Mouse (Mus musculus) CH12F3 (cell line): Measurements from ENCODE around the gene Ptpn6.

Source experiments
- in situ Hi-C: fragments of 300-500 bp; cut with MboI; formaldehyde crosslinking; loops from 2 replicates; pipeline ENCODE4 v1.14.3; 2020; ENCODE audit warnings: low sequenced_read_pairs

The Ptpn6 gene

GRCm38 (mm10) chr6:124755831-124756595, 17.5 kb upstream of the Ptpn6 start, which contains the start of the genes Gm45234 and Atn1:
TSS of gene Gm45234 (minus strand) at chr6:124756021.
TSS of gene Atn1 (minus strand) at chr6:124756524.
- in situ Hi-C loops: no loop called here

DNA sequence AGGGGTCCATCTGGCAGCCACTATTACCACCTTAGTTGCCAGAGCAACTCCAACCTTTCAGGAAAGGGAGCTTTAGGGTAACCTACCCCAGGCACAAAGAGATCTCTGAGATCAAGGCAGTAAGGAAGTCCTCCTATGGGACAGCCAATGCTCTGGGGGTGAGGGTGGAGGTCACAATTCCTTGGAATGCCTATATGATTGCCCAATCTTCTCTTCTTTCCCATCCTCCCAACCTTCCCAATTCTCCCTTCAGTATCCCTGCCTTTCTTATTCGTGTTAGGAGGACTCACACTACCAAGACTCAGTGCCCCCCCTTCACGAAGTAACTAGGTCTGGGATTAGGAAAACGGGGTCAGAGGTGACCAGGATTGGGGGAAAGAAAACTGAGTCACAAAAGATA, 16.8 kb upstream of the Ptpn6 start:
- in situ Hi-C loops: no loop called here

DNA sequence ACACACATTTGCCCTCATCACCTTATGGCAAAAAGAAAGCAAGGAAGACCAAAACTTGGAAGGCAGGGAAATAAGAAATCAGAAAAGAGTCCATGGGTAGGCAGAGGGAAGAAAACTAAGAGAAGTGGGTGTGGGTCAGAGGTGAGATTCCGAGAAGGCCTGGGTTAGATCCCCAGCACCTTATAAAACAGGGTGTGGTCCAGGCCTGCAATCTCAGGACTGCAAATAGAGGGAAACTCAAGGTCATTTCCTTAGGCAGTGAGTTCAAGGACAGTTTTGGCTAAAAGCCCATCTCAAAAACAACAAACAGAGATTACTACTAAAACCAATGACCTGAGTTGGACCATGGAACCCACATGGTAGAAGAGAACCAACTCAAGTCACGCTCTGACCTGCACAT, 15.3 kb upstream of the Ptpn6 start:
- in situ Hi-C loops: no loop called here

GRCm38 (mm10) chr6:124750405-124750804, 11.9 kb upstream of the Ptpn6 start:
- in situ Hi-C loops: no loop called here

DNA sequence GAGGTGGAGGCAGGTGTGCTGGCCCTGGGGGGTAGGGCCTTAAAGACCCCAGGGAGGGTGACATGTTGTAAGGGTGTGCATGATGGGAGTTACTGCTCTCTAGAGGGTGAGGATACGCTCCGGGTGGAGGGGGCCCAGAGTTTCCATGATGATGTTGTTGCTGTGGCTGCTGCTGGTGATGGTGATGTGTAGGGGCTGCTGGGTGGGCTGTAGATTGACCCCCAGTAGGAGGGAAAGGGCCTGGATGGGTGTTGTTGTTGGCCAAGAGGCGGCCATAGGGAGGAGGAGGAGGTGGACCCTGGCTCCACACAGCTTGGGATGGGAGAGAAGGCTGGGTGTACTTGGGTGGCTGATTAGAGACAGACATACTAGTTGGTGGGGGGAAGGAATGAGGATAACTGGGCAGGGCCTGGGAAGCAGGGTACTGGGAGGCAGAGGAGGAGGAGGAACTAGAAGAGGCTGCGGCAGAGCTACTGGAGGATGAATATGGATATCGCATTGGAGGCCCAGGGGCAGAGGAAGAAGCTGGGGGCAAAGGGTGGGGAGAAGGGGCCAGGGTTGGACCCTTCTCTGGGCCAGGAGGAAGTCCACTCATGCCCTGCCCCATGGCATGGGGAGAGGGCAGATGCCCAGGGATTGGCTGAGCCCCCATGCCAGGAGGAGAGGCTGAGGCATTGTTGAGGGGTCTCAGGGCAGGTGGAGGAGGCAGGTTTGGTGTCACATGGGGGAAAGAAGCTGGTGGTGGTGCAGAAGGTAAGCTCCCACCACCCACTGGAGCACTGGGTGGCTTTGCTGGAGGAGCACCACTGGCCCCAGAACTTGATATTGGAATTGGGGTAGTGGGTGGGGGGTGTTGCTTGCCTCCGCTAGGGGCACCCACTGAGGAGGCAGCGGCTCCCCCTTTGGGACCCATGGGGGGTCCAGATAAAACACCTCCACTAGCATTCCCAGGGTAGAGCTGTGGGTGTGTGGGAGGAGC, 8.4 kb upstream of the Ptpn6 start:
- in situ Hi-C loops: no loop called here

- in situ Hi-C loops: no loop called here
Measured at GRCm38 (mm10) chr6:124746296-124746605, 7.7 kb upstream of the Ptpn6 start.

DNA sequence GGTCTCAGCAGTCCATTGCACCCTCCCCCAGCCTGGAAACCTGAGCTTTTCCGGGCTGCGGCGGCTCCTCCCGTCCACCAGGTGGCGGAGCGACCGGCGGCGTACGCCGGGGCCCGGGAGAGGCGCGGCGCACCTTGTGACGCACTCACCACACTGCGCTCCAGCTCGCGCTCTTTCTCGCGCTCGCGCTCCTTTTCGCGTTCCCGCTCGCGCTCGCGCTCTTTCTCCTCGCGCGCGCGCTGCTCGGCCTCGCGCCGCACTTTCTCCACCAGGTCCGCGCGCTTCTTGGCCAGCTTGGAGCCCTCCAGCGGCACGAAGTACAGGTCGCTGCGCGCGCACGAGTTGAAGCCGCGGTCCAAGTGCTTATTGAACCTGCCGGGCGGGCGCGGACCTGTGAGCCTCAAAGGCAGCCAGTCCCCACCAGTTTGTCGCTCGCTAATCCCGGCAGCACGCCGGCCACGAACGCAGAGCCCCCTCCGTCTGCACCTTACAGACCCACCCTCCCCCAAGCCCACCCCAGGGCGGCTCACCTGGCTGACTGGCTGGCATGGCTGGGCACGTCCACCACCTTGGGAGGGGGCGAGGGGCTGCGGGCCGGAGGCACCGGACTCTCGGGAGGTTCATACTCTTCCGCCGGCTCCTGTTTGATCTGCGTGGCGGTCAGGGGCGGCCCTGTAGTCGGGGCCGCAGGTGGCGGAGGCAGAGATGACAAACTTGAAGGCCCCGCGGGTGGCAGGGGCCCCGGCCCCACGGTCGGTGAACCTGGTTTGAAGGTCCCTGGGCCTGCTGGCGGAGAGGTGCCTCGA, 7.2 kb upstream of the Ptpn6 start:
- in situ Hi-C loops: no loop called here

- in situ Hi-C loops: no loop called here
Measured at GRCm38 (mm10) chr6:124744755-124745321, 6.3 kb upstream of the Ptpn6 start.

DNA sequence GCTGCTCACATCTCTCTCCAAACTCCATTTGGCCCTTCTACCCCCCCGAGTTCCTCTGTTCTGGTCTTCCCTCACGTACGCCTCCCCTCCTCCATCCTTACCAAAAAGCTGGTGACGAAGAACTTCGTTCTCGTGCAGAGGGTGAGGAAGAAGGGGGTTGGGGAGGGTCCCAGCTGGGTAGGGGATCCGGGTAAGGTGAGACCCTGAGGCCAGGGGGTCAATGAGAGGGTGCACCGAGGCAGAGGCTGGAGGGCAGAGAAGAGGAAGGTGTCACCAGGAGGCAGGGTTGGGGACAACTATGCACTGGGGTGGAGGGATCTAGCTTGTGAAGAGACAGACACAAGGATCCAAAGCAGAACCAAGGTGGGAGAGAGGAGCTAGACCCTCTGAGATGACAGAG, 5.1 kb upstream of the Ptpn6 start:
- in situ Hi-C loops: no loop called here

DNA sequence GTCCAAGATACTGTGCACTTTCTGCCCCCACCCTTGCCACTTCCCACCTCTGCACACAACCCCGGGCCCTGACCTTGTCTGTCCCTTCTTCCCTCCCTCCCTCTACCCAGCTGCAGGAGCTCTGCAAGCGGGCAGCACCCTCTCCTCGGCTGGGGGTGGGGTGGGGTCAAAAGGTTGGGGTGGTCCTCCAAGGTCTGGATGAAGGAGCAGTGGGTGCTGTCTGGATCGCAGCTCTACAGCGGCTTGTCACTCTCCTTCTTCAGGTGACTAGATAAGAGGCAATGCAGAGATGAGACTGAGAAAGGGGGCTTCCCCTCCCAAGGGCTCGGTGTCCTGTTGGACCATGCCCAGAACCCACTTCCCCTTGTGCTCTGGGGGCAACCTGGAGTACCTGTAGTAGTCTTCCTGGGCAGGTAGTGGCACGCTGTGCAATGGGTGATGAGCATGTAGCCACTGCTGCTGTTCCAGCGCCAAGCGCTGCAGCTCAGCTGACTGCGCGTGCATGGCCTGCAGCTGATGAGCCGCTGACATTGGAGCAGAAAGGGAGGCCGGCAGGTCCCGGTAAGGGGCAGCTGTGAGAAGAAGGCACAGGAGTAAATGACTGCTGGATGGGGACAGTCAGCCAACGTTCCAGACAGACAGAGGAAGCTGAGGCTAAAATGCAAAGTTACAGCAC, 4.5 kb upstream of the Ptpn6 start:
- in situ Hi-C loops: no loop called here

- in situ Hi-C loops: no loop called here
Measured at GRCm38 (mm10) chr6:124741842-124742241, 3.3 kb upstream of the Ptpn6 start.

- in situ Hi-C loops: no loop called here
Measured at GRCm38 (mm10) chr6:124740888-124741761, 2.6 kb upstream of the Ptpn6 start, which contains the start of gene Grcc10. TSS of gene Grcc10 (minus strand) at chr6:124741374.

DNA sequence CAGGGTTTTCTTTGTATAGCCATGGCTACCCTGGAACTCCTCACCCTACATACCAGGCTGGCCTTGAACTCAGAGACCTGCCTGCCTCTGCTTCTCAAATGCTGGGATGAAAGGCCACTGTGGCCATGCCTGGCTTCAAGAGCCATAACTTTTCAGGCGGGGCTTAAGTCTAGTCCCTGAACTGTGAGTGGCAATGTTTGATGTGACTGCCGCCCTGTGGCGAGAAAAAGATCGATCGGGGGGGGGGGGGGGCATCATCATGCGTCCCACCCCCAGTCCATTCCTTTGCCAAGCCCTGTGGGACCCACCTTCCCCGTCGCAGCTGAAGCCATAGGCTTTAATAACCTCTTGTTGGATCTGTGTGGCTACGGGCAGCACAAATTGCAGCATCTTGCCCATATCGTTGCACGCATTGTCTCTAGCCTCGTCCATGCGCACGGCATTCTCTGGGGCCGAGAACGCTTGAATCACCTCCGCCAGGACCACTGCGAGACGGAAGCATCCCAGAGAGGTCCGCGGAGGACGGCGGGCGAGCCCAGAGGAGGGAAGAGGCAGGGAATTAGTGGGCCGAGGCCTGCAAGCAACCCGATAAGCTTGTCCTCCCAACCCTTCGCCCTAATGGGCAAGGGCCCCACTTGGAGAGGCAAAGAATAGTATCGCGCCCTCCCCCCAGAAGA, 1.8 kb upstream of the Ptpn6 start:
- in situ Hi-C loops: no loop called here

DNA sequence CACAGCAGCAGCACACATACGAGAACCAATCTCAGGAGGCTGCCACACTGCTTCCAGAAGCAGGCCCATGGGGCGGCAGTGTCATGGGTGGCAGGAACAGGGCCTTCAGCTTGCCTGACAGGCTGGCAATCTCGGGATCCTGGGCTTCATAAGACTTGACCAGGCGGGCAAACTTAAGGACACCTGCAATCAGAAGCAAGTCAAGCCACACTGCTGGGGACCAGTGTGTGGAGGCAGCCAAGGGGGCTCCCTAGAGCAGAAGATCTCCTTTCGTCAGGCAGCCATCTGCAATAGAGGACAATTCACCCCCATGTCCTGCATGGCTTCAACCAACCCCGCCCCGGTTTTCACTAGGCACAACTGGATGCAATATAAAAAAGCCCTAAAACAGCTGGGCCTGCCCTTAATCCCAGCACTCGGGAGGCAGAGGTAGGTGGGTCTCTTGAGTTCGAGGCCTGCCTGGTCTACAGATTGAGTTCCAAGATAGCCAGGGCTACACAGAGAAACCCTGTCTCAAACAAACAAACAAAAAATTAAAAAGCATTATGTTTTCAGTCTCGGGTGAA, 800 bp upstream of the Ptpn6 start:
- in situ Hi-C loops: no loop called here

DNA sequence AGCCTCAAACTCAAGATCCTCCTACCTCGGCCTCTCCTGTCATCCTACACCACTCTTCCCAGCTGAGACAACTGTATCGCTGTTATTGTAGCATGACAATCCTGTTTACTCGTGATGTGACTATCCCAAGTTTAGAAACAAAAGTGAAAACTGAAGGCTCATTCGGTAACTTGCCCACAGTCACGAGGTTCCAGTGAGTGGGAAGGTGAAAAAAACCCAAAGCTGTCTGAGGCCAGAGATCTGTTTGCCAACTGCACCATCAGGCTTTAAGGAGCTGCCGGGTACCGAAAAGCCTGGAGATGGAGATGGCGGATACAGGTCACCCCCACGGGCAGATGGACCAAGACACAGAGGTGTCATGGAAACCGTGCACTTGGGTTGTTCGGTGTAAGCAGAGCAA, 1.5 kb downstream of the Ptpn6 start:
- in situ Hi-C loops: no loop called here

DNA sequence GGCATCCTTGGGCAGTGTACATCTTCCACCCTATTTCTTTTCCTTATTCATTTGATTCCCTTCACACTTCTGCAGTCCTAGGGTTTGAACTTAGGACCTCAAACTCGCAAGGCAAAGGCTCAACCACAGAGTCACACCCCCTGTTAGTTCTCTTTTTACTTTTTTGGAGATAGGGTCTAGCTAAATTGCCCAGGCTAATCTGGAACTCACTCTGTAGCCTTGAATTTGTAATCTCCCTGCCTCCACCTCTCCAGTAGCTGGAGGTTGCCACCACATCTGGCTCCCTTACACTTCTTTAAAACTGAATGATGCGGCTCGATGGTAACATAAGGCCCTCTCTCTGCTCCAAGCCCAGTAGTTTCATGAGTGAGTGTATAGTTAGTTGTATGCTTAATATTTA, 4.1 kb downstream of the Ptpn6 start:
- in situ Hi-C loops: no loop called here

- in situ Hi-C loops: no loop called here
Measured at GRCm38 (mm10) chr6:124732476-124733370, 5.8 kb downstream of the Ptpn6 start.
